Mouse (Mus musculus): ENCODE measurements at regions not wholly inside any gene's neighbourhood (a gene's known extent, or its start where the extent isn't known, plus 50 kb on each side); places are given as distances from the start of the nearest gene placed in this dataset.

DNA sequence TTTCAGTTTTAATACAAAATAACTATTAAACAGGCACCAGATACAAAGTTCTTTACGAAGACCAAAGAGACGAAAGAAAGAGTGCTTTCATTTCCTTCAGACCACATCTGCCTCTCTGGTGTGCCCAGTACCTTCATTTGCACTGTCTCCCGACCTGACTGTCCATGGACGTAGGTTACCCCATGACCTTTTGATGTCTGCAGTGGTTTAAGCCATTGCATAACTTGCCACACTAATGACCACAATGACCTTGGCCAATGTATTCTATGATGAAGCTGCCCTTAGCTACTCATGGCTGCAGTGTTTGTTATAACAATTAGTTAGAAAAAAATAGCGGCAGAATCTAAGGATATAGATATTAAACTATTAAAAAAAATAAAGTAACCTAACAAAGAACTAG is 618.4 kb downstream of the Lmo4 start:
- TF ChIP-seq MAFK (IDR thresholded peaks at IDR 0.05; ENCODE audit: insufficient read depth, low read depth, low read length) (no peak), ZNF384 (IDR thresholded peaks at IDR 0.05; ENCODE audit: low read depth, low read length) (no peak), CHD2 (IDR thresholded peaks at IDR 0.05; ENCODE audit: low read depth, low read length) (no peak), ZC3H11A (IDR thresholded peaks at IDR 0.05; ENCODE audit: borderline replicate concordance, low read depth, low read length) (no peak), HCFC1 (IDR thresholded peaks at IDR 0.05; ENCODE audit: borderline replicate concordance, insufficient read depth, low read length) (no peak)
- in situ Hi-C loops (cut with MboI; ENCODE audit: low sequenced_read_pairs in 2 of 2, unreplicated experiment in 2 of 2) = no loop called here
- Histone ChIP-seq H3K4me1 (ENCODE audit: control insufficient read depth in 2 of 2, insufficient read depth in 2 of 2, low read length in 2 of 2, poor library complexity in 1 of 2) (no peaks in the 10 kb centered on the region), H3K9ac (ENCODE audit: insufficient read depth, low read depth, low read length, poor library complexity, severe bottlenecking) (no peak overlapping the region), H3K9me3 (ENCODE audit: control insufficient read depth, insufficient read depth, low read depth, low read length) (no peaks in the 10 kb centered on the region), H3K27ac (ENCODE audit: insufficient read depth, low read depth, low read length, poor library complexity, severe bottlenecking) (no peak overlapping the region), H3K4me3 (ENCODE audit: insufficient read depth in 1 of 2, low read depth in 1 of 2, low read length in 2 of 2, poor library complexity in 1 of 2, severe bottlenecking in 1 of 2) (no peak overlapping the region), H3K36me3 (ENCODE audit: control insufficient read depth, insufficient read depth, low read length, poor library complexity, severe bottlenecking) (no peaks in the 10 kb centered on the region)
- no peak for DNase-seq (ENCODE audit: low read depth, low spot score)

- in situ Hi-C loops (cut with MboI; ENCODE audit: low sequenced_read_pairs in 2 of 2, unreplicated experiment in 2 of 2) = no loop called here
- H3K9ac ChIP-seq (ENCODE audit: insufficient read depth, low read depth, low read length, poor library complexity, severe bottlenecking) = no peak overlapping the region
- no peaks in the 10 kb centered on the region for H3K4me1 ChIP-seq (ENCODE audit: control insufficient read depth in 2 of 2, insufficient read depth in 2 of 2, low read length in 2 of 2, poor library complexity in 1 of 2)
- H3K27ac ChIP-seq (ENCODE audit: insufficient read depth, low read depth, low read length, poor library complexity, severe bottlenecking) = no peak overlapping the region
- TF ChIP-seq MAFK (IDR thresholded peaks at IDR 0.05; ENCODE audit: insufficient read depth, low read depth, low read length) = no peak
- no peak for TF ChIP-seq HCFC1 (IDR thresholded peaks at IDR 0.05; ENCODE audit: borderline replicate concordance, insufficient read depth, low read length)
- TF ChIP-seq CHD2 (IDR thresholded peaks at IDR 0.05; ENCODE audit: low read depth, low read length) = no peak
- TF ChIP-seq ZC3H11A (IDR thresholded peaks at IDR 0.05; ENCODE audit: borderline replicate concordance, low read depth, low read length) = no peak
- no peak for TF ChIP-seq ZNF384 (IDR thresholded peaks at IDR 0.05; ENCODE audit: low read depth, low read length)
- H3K36me3 ChIP-seq (ENCODE audit: control insufficient read depth, insufficient read depth, low read length, poor library complexity, severe bottlenecking) = no peaks in the 10 kb centered on the region
- H3K9me3 ChIP-seq (ENCODE audit: control insufficient read depth, insufficient read depth, low read depth, low read length) = no peaks in the 10 kb centered on the region
- no peak overlapping the region for H3K4me3 ChIP-seq (ENCODE audit: insufficient read depth in 1 of 2, low read depth in 1 of 2, low read length in 2 of 2, poor library complexity in 1 of 2, severe bottlenecking in 1 of 2)
- DNase-seq (ENCODE audit: low read depth, low spot score) = no peak
Measured at GRCm38 (mm10) chr3:143584692-143585603, 620.1 kb downstream of the Lmo4 start.

- Histone ChIP-seq H3K9me3 (ENCODE audit: control insufficient read depth, insufficient read depth, low read depth, low read length) (no peaks in the 10 kb centered on the region), H3K36me3 (ENCODE audit: control insufficient read depth, insufficient read depth, low read length, poor library complexity, severe bottlenecking) (no peaks in the 10 kb centered on the region), H3K4me1 (ENCODE audit: control insufficient read depth in 2 of 2, insufficient read depth in 2 of 2, low read length in 2 of 2, poor library complexity in 1 of 2) (no peaks in the 10 kb centered on the region), H3K4me3 (ENCODE audit: insufficient read depth in 1 of 2, low read depth in 1 of 2, low read length in 2 of 2, poor library complexity in 1 of 2, severe bottlenecking in 1 of 2) (no peak overlapping the region), H3K9ac (ENCODE audit: insufficient read depth, low read depth, low read length, poor library complexity, severe bottlenecking) (no peak overlapping the region), H3K27ac (ENCODE audit: insufficient read depth, low read depth, low read length, poor library complexity, severe bottlenecking) (no peak overlapping the region)
- TF ChIP-seq CHD2 (IDR thresholded peaks at IDR 0.05; ENCODE audit: low read depth, low read length) = no peak
- no peak for TF ChIP-seq HCFC1 (IDR thresholded peaks at IDR 0.05; ENCODE audit: borderline replicate concordance, insufficient read depth, low read length)
- no peak for TF ChIP-seq MAFK (IDR thresholded peaks at IDR 0.05; ENCODE audit: insufficient read depth, low read depth, low read length)
- no peak for TF ChIP-seq ZNF384 (IDR thresholded peaks at IDR 0.05; ENCODE audit: low read depth, low read length)
- no peak for TF ChIP-seq ZC3H11A (IDR thresholded peaks at IDR 0.05; ENCODE audit: borderline replicate concordance, low read depth, low read length)
- in situ Hi-C loops (cut with MboI; ENCODE audit: low sequenced_read_pairs in 2 of 2, unreplicated experiment in 2 of 2) = no loop called here
- no peak for DNase-seq (ENCODE audit: low read depth, low spot score)
Measured at GRCm38 (mm10) chr3:143576338-143577007, 628.5 kb downstream of the Lmo4 start.

- H3K9me3 ChIP-seq (ENCODE audit: control insufficient read depth, insufficient read depth, low read depth, low read length) = no peaks in the 10 kb centered on the region
- H3K36me3 ChIP-seq (ENCODE audit: control insufficient read depth, insufficient read depth, low read length, poor library complexity, severe bottlenecking) = no peaks in the 10 kb centered on the region
- no peak for TF ChIP-seq CHD2 (IDR thresholded peaks at IDR 0.05; ENCODE audit: low read depth, low read length)
- TF ChIP-seq ZNF384 (IDR thresholded peaks at IDR 0.05; ENCODE audit: low read depth, low read length) = no peak
- no peak for TF ChIP-seq ZC3H11A (IDR thresholded peaks at IDR 0.05; ENCODE audit: borderline replicate concordance, low read depth, low read length)
- no peak for TF ChIP-seq HCFC1 (IDR thresholded peaks at IDR 0.05; ENCODE audit: borderline replicate concordance, insufficient read depth, low read length)
- no peak for TF ChIP-seq MAFK (IDR thresholded peaks at IDR 0.05; ENCODE audit: insufficient read depth, low read depth, low read length)
- H3K4me3 ChIP-seq (ENCODE audit: insufficient read depth in 1 of 2, low read depth in 1 of 2, low read length in 2 of 2, poor library complexity in 1 of 2, severe bottlenecking in 1 of 2) = no peak overlapping the region
- no peaks in the 10 kb centered on the region for H3K4me1 ChIP-seq (ENCODE audit: control insufficient read depth in 2 of 2, insufficient read depth in 2 of 2, low read length in 2 of 2, poor library complexity in 1 of 2)
- H3K9ac ChIP-seq (ENCODE audit: insufficient read depth, low read depth, low read length, poor library complexity, severe bottlenecking) = no peak overlapping the region
- in situ Hi-C loops (cut with MboI; ENCODE audit: low sequenced_read_pairs in 2 of 2, unreplicated experiment in 2 of 2) = no loop called here
- H3K27ac ChIP-seq (ENCODE audit: insufficient read depth, low read depth, low read length, poor library complexity, severe bottlenecking) = no peak overlapping the region
- no peak for DNase-seq (ENCODE audit: low read depth, low spot score)
Measured at GRCm38 (mm10) chr3:143575737-143576136, 629.3 kb downstream of the Lmo4 start.
